In genomic region chr4:139597286-139598284, GRCm38 (mm10) we compare ENCODE assay signal across 9 mouse cellular contexts. TPM values are rescaled to one million over a fixed set of nuclear protein-coding genes. Genes with fewer than 3 reads are reported as not detected.
DNase-seq lines count a peak whose midpoint lies in the region; ATAC-seq and TF ChIP-seq lines count a peak whose summit lies in the region.
"Had no signal": no experiment of that assay in that cellular context is flagged by ENCODE, and none has a peak within 500 bp of the region (broad histone marks: within the 10 kb centered on the region; RNA-seq: fewer than 3 reads in every experiment).

No protein-coding gene starts in this region.

- H3K27me3 ChIP-seq in lung, embryonic 14.5 days (ENCODE audit: insufficient read depth, low read length) = no peaks in the 10 kb centered on the region
- H3K27me3 ChIP-seq in embryonic facial prominence, embryonic 15.5 days = no peaks in the 10 kb centered on the region
- H3K27me3 ChIP-seq in limb, embryonic 10.5 days (ENCODE audit: low read depth, poor library complexity, severe bottlenecking) = no peaks in the 10 kb centered on the region
- H3K27me3 ChIP-seq in stomach, embryonic 14.5 days (ENCODE audit: control insufficient read depth, insufficient read depth, low read length) = no peaks in the 10 kb centered on the region

- no peaks in the 10 kb centered on the region for H3K36me3 ChIP-seq in lung, embryonic 14.5 days (ENCODE audit: insufficient read depth)
- no peaks in the 10 kb centered on the region for H3K36me3 ChIP-seq in embryonic facial prominence, embryonic 15.5 days
- no peaks in the 10 kb centered on the region for H3K36me3 ChIP-seq in limb, embryonic 10.5 days
- no peaks in the 10 kb centered on the region for H3K36me3 ChIP-seq in stomach, embryonic 14.5 days (ENCODE audit: control insufficient read depth, insufficient read depth, low read length)

- H3K4me3 ChIP-seq in lung, embryonic 14.5 days (ENCODE audit: low read depth, low read length) = no peak overlapping the region
- H3K4me3 ChIP-seq in embryonic facial prominence, embryonic 15.5 days (replicated peaks) = no peak overlapping the region
- H3K4me3 ChIP-seq in limb, embryonic 10.5 days = peak overlapping the region; percentile 39
- no peak overlapping the region for H3K4me3 ChIP-seq in stomach, embryonic 14.5 days (ENCODE audit: low read depth, low read length)

- no peak; the same call in 1 of the 2 replicates for ATAC-seq in lung, embryonic 14.5 days (ENCODE audit: insufficient read depth)
- no peak for ATAC-seq in embryonic facial prominence, embryonic 15.5 days (ENCODE audit: insufficient number of reproducible peaks, low FRiP score, low TSS enrichment, low read depth)
- no peak for ATAC-seq in stomach, embryonic 14.5 days (ENCODE audit: insufficient number of reproducible peaks, insufficient read depth, low FRiP score, low read depth)
- ATAC-seq in granulocyte monocyte progenitor cell, adult 5-6 weeks (replicated peaks; ENCODE audit: poor library complexity, severe bottlenecking) = no peak; the same call in 1 of the 2 replicates

- peaks cover 57% of the 10 kb centered on the region for H3K4me1 ChIP-seq in lung, embryonic 14.5 days (ENCODE audit: insufficient read depth)
- peaks cover 94% of the 10 kb centered on the region for H3K4me1 ChIP-seq in embryonic facial prominence, embryonic 15.5 days
- H3K4me1 ChIP-seq in limb, embryonic 10.5 days = peaks cover 100% of the 10 kb centered on the region
- peaks cover 66% of the 10 kb centered on the region for H3K4me1 ChIP-seq in stomach, embryonic 14.5 days (ENCODE audit: control insufficient read depth, insufficient read depth, low read length)

- no peak for DNase-seq in lung, embryonic 14.5 days
- DNase-seq in lung, postnatal 4 days = no peak
- no peak for DNase-seq in limb, embryonic 10.5 days (ENCODE audit: low spot score)
- no peak for DNase-seq in right cerebral cortex, postnatal 10 days (ENCODE audit: low spot score in 2 of 2)
- no peak for DNase-seq in spleen, adult 18-20 months

- peak overlapping the region; percentile 18 for H3K9ac ChIP-seq in lung, embryonic 14.5 days
- H3K9ac ChIP-seq in embryonic facial prominence, embryonic 15.5 days = no peak overlapping the region
- H3K9ac ChIP-seq in stomach, embryonic 14.5 days (replicated peaks; ENCODE audit: low read depth, low read length) = no peak overlapping the region

- H3K4me2 ChIP-seq in lung, embryonic 14.5 days = peak overlapping the region; percentile 56
- peak overlapping the region; percentile 44; the same call in 1 of the 2 replicates for H3K4me2 ChIP-seq in embryonic facial prominence, embryonic 15.5 days (replicated peaks)
- peak overlapping the region; percentile 40; the same call in 1 of the 2 replicates for H3K4me2 ChIP-seq in stomach, embryonic 14.5 days (replicated peaks; ENCODE audit: low read depth, low read length)

- H3K27ac ChIP-seq in lung, embryonic 14.5 days (ENCODE audit: low read depth) = peak overlapping the region; percentile 98
- peak overlapping the region; percentile 90 for H3K27ac ChIP-seq in embryonic facial prominence, embryonic 15.5 days (replicated peaks)
- H3K27ac ChIP-seq in limb, embryonic 10.5 days = peak overlapping the region; percentile 91
- peak overlapping the region; percentile 96 for H3K27ac ChIP-seq in stomach, embryonic 14.5 days (ENCODE audit: low read length)

- TF ChIP-seq CTCF in lung, embryonic 14.5 days (IDR thresholded peaks at IDR 0.05; ENCODE audit: low read depth) = no peak

- WGBS in lung, embryonic 14.5 days = 41% methylated on average over 20 of the region's 20 CpGs
- WGBS in embryonic facial prominence, embryonic 15.5 days = 36% methylated on average over 20 of the region's 20 CpGs
- 49% methylated on average over 20 of the region's 20 CpGs for WGBS in limb, embryonic 10.5 days
- WGBS in stomach, embryonic 14.5 days = 36% methylated on average over 20 of the region's 20 CpGs

- H3K9me3 ChIP-seq in lung, embryonic 14.5 days (ENCODE audit: low read depth, low read length) = no peaks in the 10 kb centered on the region
- no peaks in the 10 kb centered on the region for H3K9me3 ChIP-seq in embryonic facial prominence, embryonic 15.5 days (replicated peaks)
- no peaks in the 10 kb centered on the region for H3K9me3 ChIP-seq in limb, embryonic 10.5 days (replicated peaks)
- H3K9me3 ChIP-seq in stomach, embryonic 14.5 days (ENCODE audit: control insufficient read depth, low read depth, low read length) = no peaks in the 10 kb centered on the region

RNA-seq across cellular contexts. Expression of gene Gm21969, which starts 5.4 kb away (rescaled TPM):
- polyA plus RNA-seq in lung, embryonic 14.5 days (2014; fragmentation: Nextera tagmentation; extraction: Ambion mirVana) = not detected in 2 replicates
- not detected in 2 replicates for polyA plus RNA-seq in embryonic facial prominence, embryonic 15.5 days (2015; fragmentation: Nextera tagmentation; extraction: Ambion mirVana)
- not detected in 2 replicates for polyA plus RNA-seq in limb, embryonic 10.5 days (2016; fragmentation: Nextera tagmentation; extraction: Ambion mirVana)
- polyA plus RNA-seq in stomach, embryonic 14.5 days (2014; fragmentation: Nextera tagmentation; extraction: Ambion mirVana) = not detected in 2 replicates
- not detected in 2 replicates for total RNA-seq in granulocyte monocyte progenitor cell, adult 5-6 weeks (2014; fragmentation: Nextera tagmentation)
- not detected in 2 replicates for total RNA-seq in granulocyte monocyte progenitor cell, adult 5-6 weeks (2017)
- total RNA-seq: neutrophil, adult 5-6 weeks had no signal

RNA-seq across cellular contexts. Expression of gene Aldh4a1, which starts 25.1 kb away (rescaled TPM):
- 11.7 and 13.8 TPM in 2 replicates for polyA plus RNA-seq in lung, embryonic 14.5 days (2014; fragmentation: Nextera tagmentation; extraction: Ambion mirVana)
- polyA plus RNA-seq in embryonic facial prominence, embryonic 15.5 days (2015; fragmentation: Nextera tagmentation; extraction: Ambion mirVana) = 37.1 and 37.7 TPM in 2 replicates
- 25.5 and 26.0 TPM in 2 replicates for polyA plus RNA-seq in limb, embryonic 10.5 days (2016; fragmentation: Nextera tagmentation; extraction: Ambion mirVana)
- polyA plus RNA-seq in stomach, embryonic 14.5 days (2014; fragmentation: Nextera tagmentation; extraction: Ambion mirVana) = 14.6 and 16.2 TPM in 2 replicates
- 29.7 and 30.9 TPM in 2 replicates for total RNA-seq in granulocyte monocyte progenitor cell, adult 5-6 weeks (2014; fragmentation: Nextera tagmentation)
- total RNA-seq in granulocyte monocyte progenitor cell, adult 5-6 weeks (2017) = 18.9 and 20.1 TPM in 2 replicates

RNA-seq across cellular contexts. Expression of gene Tas1r2, which starts 55.8 kb away (rescaled TPM):
- polyA plus RNA-seq in lung, embryonic 14.5 days (2014; fragmentation: Nextera tagmentation; extraction: Ambion mirVana) = not detected in 2 replicates
- 0.07 TPM in 1 of 2 replicates, not detected in the other for polyA plus RNA-seq in embryonic facial prominence, embryonic 15.5 days (2015; fragmentation: Nextera tagmentation; extraction: Ambion mirVana)
- polyA plus RNA-seq in limb, embryonic 10.5 days (2016; fragmentation: Nextera tagmentation; extraction: Ambion mirVana) = not detected in 2 replicates
- not detected in 2 replicates for polyA plus RNA-seq in stomach, embryonic 14.5 days (2014; fragmentation: Nextera tagmentation; extraction: Ambion mirVana)
- total RNA-seq in granulocyte monocyte progenitor cell, adult 5-6 weeks (2014; fragmentation: Nextera tagmentation) = not detected in 2 replicates
- total RNA-seq in granulocyte monocyte progenitor cell, adult 5-6 weeks (2017) = not detected in 2 replicates
